Mouse (Mus musculus) adrenal gland, postnatal 14 days (tissue): ENCODE data around the gene 1700019A02Rik. TPM values are rescaled to one million over a fixed set of nuclear protein-coding genes. Genes with fewer than 3 reads are reported as not detected.

ENCODE experiments used
- DNase-seq: peaks from one replicate; pipeline ENCODE4 v3.0.0; 2021; ENCODE audit warnings: mixed read lengths
- long read RNA-seq, 2 experiments: library from polyadenylated mRNA; stranded (forward); transcript quantifications; one replicate each; pipeline ENCODE4 v2.0.0; 2021
- total RNA-seq: library from RNA; stranded (reverse); gene quantifications from 2 replicates; pipeline ENCODE4 v1.2.3, GENCODE M21; 2021

The 1700019A02Rik gene
- not detected in 2 replicates for total RNA-seq
- long read RNA-seq, experiment 1 = 0 reads
- long read RNA-seq, experiment 2 = 0 reads

- no peak for DNase-seq
Measured at GRCm38 (mm10) chr1:53187536-53187935, at the start of gene 1700019A02Rik. 1700019A02Rik (minus strand) TSS chr1:53187636.

DNA sequence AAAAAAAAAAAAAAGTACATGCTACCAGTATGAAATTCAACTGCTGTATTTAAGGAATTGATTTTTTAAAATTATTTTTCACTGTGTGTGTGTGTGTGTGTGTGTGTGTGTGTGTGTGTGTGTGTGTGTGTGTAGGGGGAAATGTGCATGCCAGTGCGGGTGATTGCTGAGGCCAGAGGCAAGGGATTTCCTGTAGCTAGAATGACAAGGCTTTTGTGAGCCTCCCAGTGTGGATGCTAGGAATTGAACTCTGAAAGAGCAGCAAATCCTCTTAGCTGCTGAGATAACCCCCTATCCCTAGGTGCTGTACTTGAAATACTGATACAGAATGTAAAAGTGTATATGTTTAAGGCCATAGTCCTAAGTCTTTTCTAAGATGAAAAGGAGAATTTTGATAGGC lies 38.6 kb upstream of the 1700019A02Rik start:
- no peak for DNase-seq

- no peak for DNase-seq
Measured at GRCm38 (mm10) chr1:53225616-53226015, 38.2 kb upstream of the 1700019A02Rik start.

GRCm38 (mm10) chr1:53224775-53225174 lies 37.3 kb upstream of the 1700019A02Rik start:
- no peak for DNase-seq

DNA sequence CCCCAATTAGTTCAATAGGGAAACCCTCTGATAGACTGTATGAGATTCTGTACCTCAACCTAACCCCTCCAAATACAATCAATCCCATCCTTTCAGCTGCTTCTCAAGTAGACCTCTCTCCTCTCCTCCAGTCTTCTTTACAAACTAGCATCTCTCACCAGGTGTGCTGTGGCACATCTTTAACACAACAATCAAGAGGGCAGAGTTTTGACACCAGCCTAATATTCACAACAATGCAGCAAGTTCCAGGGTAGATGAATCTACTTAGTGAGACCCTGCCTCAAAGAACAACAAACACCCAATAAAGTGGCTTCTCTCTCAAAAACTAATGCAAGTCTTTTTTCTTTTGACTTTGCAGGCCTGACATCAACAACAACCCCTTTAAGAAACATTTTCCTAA lies 22.7 kb upstream of the 1700019A02Rik start:
- DNase-seq = no peak

DNA sequence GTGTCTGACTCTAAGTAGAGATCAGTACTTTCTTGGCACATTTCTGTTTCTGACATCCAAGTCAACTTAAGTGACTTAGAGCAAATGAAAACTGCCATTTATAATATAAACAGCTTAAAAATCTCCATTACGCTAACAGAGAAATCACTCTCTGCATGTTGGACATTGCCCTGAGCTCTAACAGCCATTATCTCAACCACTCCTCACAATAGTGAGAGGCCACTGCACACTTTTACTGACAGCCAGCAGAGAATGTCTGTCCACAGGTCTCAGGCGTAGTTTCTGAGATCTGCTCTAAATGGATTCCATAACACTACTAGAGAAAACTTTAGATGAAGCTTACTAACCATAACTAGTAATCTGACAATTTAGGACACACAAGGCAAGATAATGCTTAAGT lies 16.5 kb upstream of the 1700019A02Rik start:
- no peak for DNase-seq

GRCm38 (mm10) chr1:53201630-53202199 lies 14.3 kb upstream of the 1700019A02Rik start:
- DNase-seq = no peak

DNA sequence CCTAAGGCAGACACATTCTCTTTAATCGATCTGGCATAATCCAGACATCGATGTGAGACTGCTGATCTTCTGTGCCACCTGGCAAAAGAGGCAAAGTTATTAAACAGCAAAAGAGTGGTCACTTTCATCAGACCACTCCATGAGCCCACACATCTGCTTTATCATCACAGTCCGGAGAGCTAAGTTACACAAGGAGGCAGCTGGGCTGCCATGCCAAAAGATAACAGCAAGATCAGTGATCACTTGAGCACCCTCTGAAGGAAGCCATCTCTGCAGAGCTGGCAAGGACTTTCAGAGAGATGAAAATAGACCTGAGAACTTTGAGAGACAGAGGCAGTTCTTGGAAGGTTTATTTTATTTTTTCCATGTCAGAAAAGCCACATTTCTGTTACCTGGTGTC lies 7.1 kb upstream of the 1700019A02Rik start:
- no peak for DNase-seq

DNA sequence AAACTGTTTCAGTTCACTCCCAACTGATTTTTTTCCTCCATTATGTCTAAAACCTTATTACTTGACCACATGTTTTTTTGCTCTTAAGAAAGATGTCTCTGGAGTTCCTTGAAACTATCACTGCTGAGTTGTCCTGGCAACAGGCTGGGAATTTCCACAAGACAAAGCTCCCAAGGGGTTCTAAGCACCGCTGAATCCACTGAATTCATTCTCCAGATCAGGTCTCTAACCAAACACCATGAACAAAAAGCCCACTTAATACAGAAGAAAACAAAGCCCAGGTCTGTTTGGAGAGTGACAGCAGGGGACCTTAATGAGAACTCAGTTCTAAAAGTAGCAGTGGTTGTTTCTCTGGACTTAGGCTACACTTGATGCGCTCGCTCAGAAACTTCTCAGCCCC lies 3.8 kb upstream of the 1700019A02Rik start:
- no peak for DNase-seq

DNA sequence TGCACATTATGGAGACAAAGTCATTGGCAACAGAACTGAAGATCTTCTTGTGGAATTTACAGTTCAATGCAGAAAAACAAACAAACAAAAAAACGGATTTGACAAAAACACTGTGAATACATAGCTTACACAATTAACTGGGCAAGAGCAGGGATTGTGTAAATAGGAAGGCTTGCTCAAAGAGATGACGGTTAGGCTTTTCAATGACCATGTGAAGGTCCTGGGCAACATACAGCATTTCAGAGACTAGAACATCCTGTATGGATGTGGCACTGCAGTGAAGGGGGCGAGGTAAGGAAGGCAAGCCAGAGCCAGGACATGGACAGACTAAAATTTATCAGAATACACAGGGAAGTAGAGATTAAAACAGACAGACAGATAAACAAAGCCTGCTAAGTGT lies 2.2 kb upstream of the 1700019A02Rik start:
- no peak for DNase-seq

- DNase-seq = no peak
Measured at GRCm38 (mm10) chr1:53186301-53186700, 1.1 kb downstream of the 1700019A02Rik start.

- DNase-seq = no peak
Measured at GRCm38 (mm10) chr1:53157715-53158114, 29.7 kb downstream of the 1700019A02Rik start.

DNA sequence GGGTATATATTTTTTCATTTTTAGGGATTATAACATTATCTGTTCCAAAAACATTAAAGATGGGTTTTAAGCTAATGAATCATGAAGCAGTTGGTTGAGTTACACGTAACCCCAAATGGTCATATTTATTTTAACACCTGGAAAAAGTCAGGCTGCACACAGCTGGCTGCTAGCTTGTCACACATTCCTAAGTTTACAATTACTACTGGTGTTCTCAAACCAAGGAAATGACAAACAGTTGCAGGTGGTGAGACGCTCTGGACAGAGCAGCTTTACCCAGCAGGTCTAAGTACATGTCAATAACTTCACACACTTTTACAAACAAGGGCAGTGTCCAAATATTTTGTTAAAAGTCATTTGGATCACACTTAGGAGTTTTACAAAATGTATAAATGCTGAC lies 64.4 kb downstream of the 1700019A02Rik start:
- DNase-seq = no peak

DNA sequence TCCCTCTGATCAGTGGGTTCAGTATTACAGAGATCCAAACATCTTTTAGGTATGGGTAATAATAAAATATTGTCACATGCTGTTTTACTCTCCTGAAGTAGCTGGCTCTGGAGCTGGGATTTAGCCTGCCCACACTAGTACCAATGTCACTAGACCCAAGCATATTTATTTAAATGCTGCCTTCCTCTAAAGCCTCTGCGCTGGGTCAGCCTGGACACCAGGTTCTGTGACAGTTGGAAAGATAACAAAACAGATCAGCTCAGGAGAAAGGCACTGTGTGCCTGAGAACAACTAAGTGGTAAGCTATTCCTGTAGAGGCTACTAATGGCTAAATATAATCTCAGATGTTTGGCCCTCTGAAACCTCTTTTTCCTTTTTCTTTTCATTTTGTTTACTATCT lies 76.9 kb downstream of the 1700019A02Rik start:
- no peak for DNase-seq

Other genes with a start within 250 kb of the 1700019A02Rik start
- gene 1700019D03Rik, start 167.5 kb downstream of the 1700019A02Rik start, total RNA-seq = 0.33 and 1.6 TPM in 2 replicates
- not detected in 2 replicates for gene Mstn, start 126.0 kb downstream of the 1700019A02Rik start, total RNA-seq
- 4.6 and 5.7 TPM in 2 replicates for gene Pms1, start 109.4 kb upstream of the 1700019A02Rik start, total RNA-seq
- 12.5 TPM in 2 replicates for gene Ormdl1, start 109.5 kb upstream of the 1700019A02Rik start, total RNA-seq
- 0.83 TPM in 1 of 2 replicates, not detected in the other for gene Gm28778, start 109.5 kb upstream of the 1700019A02Rik start, total RNA-seq
- gene Osgepl1, start 126.0 kb upstream of the 1700019A02Rik start, total RNA-seq = 19.5 and 20.8 TPM in 2 replicates
- gene Asdurf, start 165.0 kb upstream of the 1700019A02Rik start, total RNA-seq = 4.8 TPM in 1 of 2 replicates, not detected in the other
- not detected in 2 replicates for gene Gm28551, start 165.0 kb upstream of the 1700019A02Rik start, total RNA-seq
- 26.3 and 30.5 TPM in 2 replicates for gene Asnsd1, start 165.1 kb upstream of the 1700019A02Rik start, total RNA-seq